ENCODE assay signal across 28 mouse cellular contexts in the genomic region with DNA sequence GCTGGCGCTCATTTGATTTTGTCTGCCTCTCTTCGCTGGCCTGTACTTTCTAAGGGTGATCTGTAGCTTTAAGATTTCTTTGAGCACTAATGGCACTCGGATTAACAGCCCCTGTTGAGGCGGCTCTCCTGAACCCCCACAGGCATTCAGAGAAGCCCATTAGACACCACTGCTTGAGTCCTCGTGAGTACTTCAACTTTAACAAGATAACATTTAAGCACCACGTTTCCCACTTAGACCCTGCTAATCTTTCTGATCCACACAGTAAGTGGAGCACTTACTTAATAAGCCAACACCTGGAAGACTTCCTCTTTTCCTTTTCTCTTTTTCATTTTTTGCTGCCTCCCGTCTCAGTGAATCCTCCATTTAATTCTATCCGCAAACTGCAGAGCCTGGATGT. TPM values are rescaled to one million over a fixed set of nuclear protein-coding genes. Genes with fewer than 3 reads are reported as not detected.
"Had no signal": no experiment of that assay in that cellular context is flagged by ENCODE, and none has a peak within 500 bp of the region (broad histone marks: within the 10 kb centered on the region; RNA-seq: fewer than 3 reads in every experiment).

No protein-coding gene starts in this region.

- DNase-seq: kidney, adult 2 months; kidney, postnatal 25 days; layer of hippocampus, adult 9-11 months; liver; thymus, adult 18-20 months; thymus, postnatal 36 days had no signal

- H3K4me2 ChIP-seq: limb, embryonic 13.5 days; liver, embryonic 12.5 days; liver, embryonic 15.5 days; midbrain, embryonic 13.5 days; neural tube, embryonic 12.5 days; neural tube, embryonic 15.5 days had no signal

- H3K27ac ChIP-seq: kidney, postnatal 0 days; layer of hippocampus, adult 2 months; limb, embryonic 10.5 days; limb, embryonic 13.5 days; liver, embryonic 12.5 days; liver, embryonic 15.5 days; midbrain, embryonic 10.5 days; midbrain, embryonic 13.5 days; neural tube, embryonic 12.5 days; neural tube, embryonic 15.5 days had no signal

- H3K9ac ChIP-seq: limb, embryonic 13.5 days; liver, embryonic 12.5 days; liver, embryonic 15.5 days; midbrain, embryonic 13.5 days; neural tube, embryonic 12.5 days; neural tube, embryonic 15.5 days had no signal

- H3K4me1 ChIP-seq: limb, embryonic 13.5 days; liver, embryonic 12.5 days; liver, embryonic 15.5 days; midbrain, embryonic 13.5 days; neural tube, embryonic 12.5 days; neural tube, embryonic 15.5 days had no signal

- H3K9me3 ChIP-seq: limb, embryonic 10.5 days; limb, embryonic 13.5 days; liver, embryonic 12.5 days; liver, embryonic 15.5 days; midbrain, embryonic 10.5 days; midbrain, embryonic 13.5 days; neural tube, embryonic 12.5 days; neural tube, embryonic 15.5 days had no signal

- H3K4me3 ChIP-seq: layer of hippocampus, adult 2 months; limb, embryonic 10.5 days; limb, embryonic 13.5 days; liver, embryonic 12.5 days; liver, embryonic 15.5 days; megakaryocyte, embryonic 14.5 days; midbrain, embryonic 10.5 days; midbrain, embryonic 13.5 days; neural tube, embryonic 12.5 days; neural tube, embryonic 15.5 days had no signal

- H3K36me3 ChIP-seq: liver, embryonic 15.5 days had no signal

- H3K27me3 ChIP-seq: limb, embryonic 13.5 days; liver, embryonic 12.5 days; liver, embryonic 15.5 days; midbrain, embryonic 13.5 days; neural tube, embryonic 12.5 days; neural tube, embryonic 15.5 days had no signal

- ATAC-seq: intestine, postnatal 0 days; liver, embryonic 12.5 days; midbrain, embryonic 13.5 days had no signal

RNA-seq across cellular contexts. Expression of gene Vmn1r40, which starts 42.2 kb away (rescaled TPM):
- total RNA-seq: layer of hippocampus, adult 2 months; layer of hippocampus, postnatal 25 days; left cerebral cortex, adult 18-20 months; left cerebral cortex, postnatal 25 days had no signal
- polyA plus RNA-seq: intestine, embryonic 14.5 days; intestine, postnatal 0 days; kidney, adult 2 months; kidney, embryonic 14.5 days; kidney, postnatal 0 days; large intestine, adult 2 months; limb, embryonic 10.5 days; limb, embryonic 13.5 days; liver, embryonic 12.5 days; liver, embryonic 15.5 days; midbrain, embryonic 10.5 days; midbrain, embryonic 13.5 days; neural tube, embryonic 12.5 days; neural tube, embryonic 15.5 days; small intestine, adult 2 months; spleen, adult 2 months; stomach, embryonic 16.5 days; urinary bladder, adult 2 months had no signal
